Mouse (Mus musculus): Measurements from ENCODE around the gene Krt4.

Krt4 gene

DNA sequence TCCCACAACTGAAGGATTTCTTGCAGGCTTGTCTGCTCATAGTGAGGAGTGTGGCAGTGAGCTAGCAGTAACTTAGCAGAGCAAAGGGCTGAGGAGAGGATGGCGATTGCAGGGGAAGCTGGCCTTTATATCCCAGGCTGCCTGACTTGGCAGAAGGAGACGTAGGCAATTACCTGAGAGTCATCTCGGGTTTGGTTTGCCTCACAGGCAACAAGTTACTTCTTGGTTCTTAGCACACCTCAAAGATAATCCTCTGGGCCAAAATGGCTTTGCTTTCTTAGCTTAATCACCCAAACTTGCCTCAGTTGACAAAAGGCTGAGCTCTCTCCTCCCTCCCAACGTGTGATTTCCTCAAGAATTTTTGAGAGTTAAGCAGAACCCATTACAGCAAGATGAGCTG lies 31.7 kb downstream of the Krt4 start, which contains the start of gene Krt76:
TSS of gene Krt76 (minus strand) at position 101 of the 400 bp plus-strand sequence.
- CTCF ChIA-PET = no interaction called here

DNA sequence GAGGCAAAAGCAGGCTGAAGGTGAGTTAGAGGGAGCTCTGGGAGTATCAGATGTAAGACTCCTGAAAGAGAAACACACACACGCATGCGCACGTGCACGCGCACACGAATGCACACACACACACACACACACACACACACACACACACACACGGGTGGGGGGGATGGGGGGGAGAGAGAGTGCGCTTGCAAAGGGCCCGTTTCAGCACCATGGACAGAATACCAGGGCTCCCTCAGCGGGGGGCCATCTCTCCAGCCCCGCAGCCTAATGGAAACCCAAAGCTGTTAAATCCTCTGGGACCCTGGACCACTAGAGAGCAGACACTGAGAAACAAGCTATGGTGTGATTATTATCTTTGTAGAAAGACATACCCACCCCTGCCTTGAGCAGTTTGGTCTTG lies 44.8 kb downstream of the Krt4 start:
- CTCF ChIA-PET = interaction anchor here (0.5 kb wide), 1 partner anchor 1591 kb away, joined by 5 read pairs; no protein-coding TSS in a partner anchor

DNA sequence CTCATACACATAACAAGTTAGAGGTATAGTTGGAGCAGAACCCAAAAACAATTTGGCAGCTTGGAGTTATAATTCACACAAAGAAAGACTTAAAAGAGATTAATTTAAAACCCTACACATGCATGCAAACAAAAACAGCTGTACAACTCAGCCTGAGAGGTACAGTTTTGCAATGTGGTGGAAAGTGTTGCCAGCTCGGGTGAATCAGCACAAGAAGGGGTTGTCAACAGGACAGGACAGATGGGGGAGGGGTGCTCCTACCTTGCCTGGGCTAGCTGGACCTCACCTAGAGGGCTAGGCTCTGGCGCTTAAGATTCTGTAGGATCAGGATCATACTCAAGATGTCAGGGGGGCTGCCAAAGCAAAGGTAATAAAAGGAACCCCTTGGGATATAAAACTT lies 46.5 kb downstream of the Krt4 start:
- CTCF ChIA-PET = no interaction called here

GRCm38 (mm10) chr15:101874383-101874782 lies 50.2 kb downstream of the Krt4 start:
- CTCF ChIA-PET = no interaction called here

- CTCF ChIA-PET = no interaction called here
These were observed 51.3 kb downstream of the Krt4 start for GRCm38 (mm10) chr15:101873231-101873630.

GRCm38 (mm10) chr15:101869431-101869830 lies 55.1 kb downstream of the Krt4 start, which contains the start of gene Krt77:
TSS of gene Krt77 (minus strand) at chr15:101869705.
- CTCF ChIA-PET = no interaction called here

Measured in spleen, embryonic (tissue).